Mouse (Mus musculus) olfactory bulb, adult 2 months (tissue): ENCODE measurements around the gene Tnni3k. TPM values are rescaled to one million over a fixed set of nuclear protein-coding genes. Genes with fewer than 3 reads are reported as not detected.
A peak's percentile ranks its signal among the peaks of the same experiment; 100 is the strongest.

Experiments used
- H3K27ac ChIP-seq: fragments of 200-500 bp; 2 replicates; pipeline ENCODE4 v1.5.1; 2012; ENCODE audit warnings: low read depth, low read length; ENCODE audit not compliant: insufficient read depth
- H3K4me1 ChIP-seq: fragments of 200-500 bp; 2 replicates; pipeline ENCODE4 v1.6.1; 2012; ENCODE audit warnings: low read length; ENCODE audit not compliant: control insufficient read depth, insufficient read depth
- H3K4me3 ChIP-seq: fragments of 200-500 bp; 2 replicates; pipeline ENCODE4 v1.5.1; 2012; ENCODE audit warnings: mild to moderate bottlenecking, low read depth, low read length, moderate library complexity; ENCODE audit not compliant: insufficient read depth
- CTCF ChIP-seq: fragments of 200-500 bp; IDR thresholded peaks from 2 replicates; pipeline ENCODE4 v1.5.1; 2012; ENCODE audit warnings: low read depth, mild to moderate bottlenecking, low read length, moderate library complexity; ENCODE audit not compliant: insufficient read depth
- POLR2A ChIP-seq: fragments of 200-500 bp; IDR thresholded peaks from 2 replicates; pipeline ENCODE4 v1.6.1; 2012; ENCODE audit warnings: mild to moderate bottlenecking, low read depth, low read length, moderate library complexity; ENCODE audit not compliant: insufficient read depth
- WGBS: fragments of 180-500 bp; shearing (Covaris S2); methylation state at CpG from one replicate; pipeline ENCODE4 v1.1.7; 2018; 5-methylcytosine and 5-hydroxymethylcytosine counted together
- polyA plus RNA-seq: library from polyadenylated mRNA; stranded (reverse); fragments of >200 nt; gene quantifications from 2 replicates; pipeline ENCODE4 v1.2.4, GENCODE M21; 2012; ENCODE audit warnings: low replicate concordance; ENCODE audit not compliant: missing spikeins, insufficient read depth, insufficient read length

Tnni3k gene
- polyA plus RNA-seq, 1 experiment: not detected

DNA sequence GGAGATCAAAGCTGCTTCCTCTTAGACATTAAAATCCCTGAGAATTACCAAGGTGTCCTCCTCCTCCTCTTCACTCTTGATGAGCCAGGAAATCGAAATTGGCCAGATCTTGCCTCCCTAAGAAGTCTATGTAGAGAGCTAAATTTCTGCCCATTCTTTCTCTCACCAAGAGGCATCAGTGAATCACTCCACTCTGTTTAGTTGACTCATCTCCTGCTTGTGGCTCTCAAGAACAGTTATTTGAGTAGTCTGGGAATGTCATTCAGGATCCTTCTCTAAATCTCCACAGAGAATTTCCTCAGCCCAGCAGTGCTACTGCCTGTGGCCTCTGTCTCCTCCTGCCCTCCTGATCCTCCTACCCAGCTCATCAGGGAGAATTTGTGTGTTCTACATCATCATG is 139.6 kb downstream of the Tnni3k start:
- no peak overlapping the region for H3K4me3 ChIP-seq
- 51% methylated on average over 1 of the region's 1 CpGs for WGBS
- H3K4me1 ChIP-seq: no peaks in the 10 kb centered on the region
- H3K27ac ChIP-seq: 0 out of 2 replicates have a peak overlapping the region, but pooled peaks have one; percentile 47
- TF ChIP-seq CTCF (no peak), POLR2A (no peak)

DNA sequence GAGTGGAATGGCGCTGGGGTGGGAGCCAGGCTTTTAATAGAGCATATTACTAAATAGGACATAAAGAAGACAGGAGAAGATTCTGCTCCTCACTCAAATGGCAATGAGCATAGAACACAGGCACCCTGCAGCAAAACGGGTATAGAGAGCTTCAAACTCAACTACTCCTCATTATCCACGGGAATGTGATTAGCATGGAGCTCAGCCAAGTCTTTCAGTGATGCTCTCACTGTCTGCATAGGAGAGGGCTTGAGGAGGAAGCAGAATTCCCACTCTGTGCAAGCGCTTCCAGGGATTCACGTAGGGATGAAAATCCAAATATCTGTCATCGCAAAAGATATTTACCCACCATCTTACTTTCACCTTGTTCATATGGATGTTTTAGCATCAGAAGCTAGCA is 141.6 kb downstream of the Tnni3k start:
- H3K4me1 ChIP-seq: no peaks in the 10 kb centered on the region
- WGBS: 48% methylated on average over 6 of the region's 6 CpGs
- no peak overlapping the region for H3K27ac ChIP-seq
- H3K4me3 ChIP-seq: no peak overlapping the region
- no peak for TF ChIP-seq POLR2A
- TF ChIP-seq CTCF: no peak

DNA sequence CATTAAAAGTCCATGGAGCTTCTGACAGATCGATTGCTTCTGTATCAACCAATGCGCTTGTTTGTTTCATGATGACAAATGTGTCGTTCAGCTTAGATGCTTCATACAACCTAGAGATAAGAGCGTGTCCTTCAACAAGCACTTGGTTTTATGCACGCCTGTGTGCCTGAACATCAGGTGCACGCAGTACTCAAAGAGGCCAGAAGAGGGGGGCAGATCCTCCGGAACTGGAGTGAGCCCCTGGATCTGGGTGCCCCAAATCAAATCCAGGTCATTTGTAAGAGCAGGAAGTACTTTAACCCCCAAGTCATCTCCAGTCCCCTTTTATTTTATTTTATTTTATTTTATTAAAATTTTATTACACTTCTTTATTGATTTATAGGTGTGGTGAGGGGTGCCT is 158.5 kb downstream of the Tnni3k start:
- TF ChIP-seq POLR2A (no peak), CTCF (no peak)
- Histone ChIP-seq H3K27ac (no peak overlapping the region), H3K4me3 (no peak overlapping the region), H3K4me1 (no peaks in the 10 kb centered on the region; the same call in 1 of the 2 replicates)
- 82% methylated on average over 7 of the region's 7 CpGs for WGBS

DNA sequence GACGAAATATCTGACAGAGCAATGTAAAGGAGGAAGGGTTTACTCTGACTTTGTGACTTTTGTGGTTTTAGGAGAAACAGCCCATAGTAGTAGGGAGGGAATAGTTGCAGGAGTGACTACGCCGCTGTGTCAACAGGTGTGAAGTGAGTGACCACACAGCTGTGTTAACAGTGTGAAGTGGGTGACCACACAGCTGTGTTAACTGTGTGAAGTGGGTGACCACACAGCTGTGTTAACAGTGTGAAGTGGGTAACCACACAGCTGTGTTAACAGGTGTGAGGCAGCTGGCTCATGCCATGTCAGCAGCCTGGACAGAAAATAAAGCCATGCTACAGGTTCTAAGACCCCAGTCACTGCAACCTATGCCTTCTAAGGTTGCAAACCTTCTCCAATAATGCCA is 162.0 kb downstream of the Tnni3k start:
- no peaks in the 10 kb centered on the region; the same call in 1 of the 2 replicates for H3K4me1 ChIP-seq
- WGBS: 93% methylated on average over 3 of the region's 3 CpGs

DNA sequence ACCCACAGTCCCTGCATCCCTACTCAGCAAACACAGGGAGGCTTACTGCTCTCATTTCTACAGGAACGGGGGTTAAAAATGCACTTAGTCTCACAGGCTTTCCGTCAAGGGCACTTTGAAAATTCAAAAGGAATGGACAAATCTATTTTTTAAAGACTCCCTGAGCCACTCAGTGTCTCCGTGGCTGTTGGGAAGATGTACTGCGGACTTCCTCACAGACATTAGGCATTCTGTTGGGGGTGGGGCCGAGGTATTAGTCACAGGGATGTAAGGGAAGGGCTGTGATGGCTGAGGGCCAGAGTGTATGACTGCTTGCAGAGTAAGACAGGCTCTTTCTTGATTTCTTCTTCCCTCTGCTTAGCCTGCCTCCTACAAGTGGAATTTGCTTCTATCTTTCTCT is 169.8 kb downstream of the Tnni3k start:
- Histone ChIP-seq H3K27ac (no peak overlapping the region), H3K4me3 (no peak overlapping the region), H3K4me1 (no peaks in the 10 kb centered on the region)
- WGBS: 27% methylated on average over 5 of the region's 5 CpGs
- TF ChIP-seq POLR2A (no peak), CTCF (no peak)

More for the DNA sequence above, 162.0 kb downstream of the Tnni3k start:
- Histone ChIP-seq H3K27ac (no peak overlapping the region), H3K4me3 (no peak overlapping the region)
- no peak for TF ChIP-seq POLR2A

DNA sequence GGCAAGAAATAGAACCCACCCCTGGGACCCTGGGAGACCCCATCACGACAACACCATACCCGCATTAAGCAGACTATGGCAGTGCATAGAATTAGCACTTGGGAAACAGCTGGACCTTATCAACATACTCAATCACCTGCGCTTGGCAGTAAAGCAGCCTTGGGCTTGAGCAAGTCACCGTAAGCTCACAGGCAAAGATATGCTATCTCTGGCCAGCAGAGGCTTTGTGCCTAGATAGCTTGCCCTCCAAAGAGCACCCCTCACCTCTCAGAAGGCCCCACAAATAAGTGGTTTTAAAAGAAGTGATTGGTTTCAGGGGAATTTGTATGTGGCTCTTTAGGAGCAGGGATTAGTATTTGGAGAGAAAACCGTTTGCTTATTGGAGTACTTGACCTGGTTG is 170.2 kb downstream of the Tnni3k start:
- Histone ChIP-seq H3K4me3 (no peak overlapping the region), H3K4me1 (no peaks in the 10 kb centered on the region), H3K27ac (no peak overlapping the region)
- WGBS: 75% methylated on average over 5 of the region's 5 CpGs
- TF ChIP-seq CTCF: no peak
- TF ChIP-seq POLR2A: no peak

DNA sequence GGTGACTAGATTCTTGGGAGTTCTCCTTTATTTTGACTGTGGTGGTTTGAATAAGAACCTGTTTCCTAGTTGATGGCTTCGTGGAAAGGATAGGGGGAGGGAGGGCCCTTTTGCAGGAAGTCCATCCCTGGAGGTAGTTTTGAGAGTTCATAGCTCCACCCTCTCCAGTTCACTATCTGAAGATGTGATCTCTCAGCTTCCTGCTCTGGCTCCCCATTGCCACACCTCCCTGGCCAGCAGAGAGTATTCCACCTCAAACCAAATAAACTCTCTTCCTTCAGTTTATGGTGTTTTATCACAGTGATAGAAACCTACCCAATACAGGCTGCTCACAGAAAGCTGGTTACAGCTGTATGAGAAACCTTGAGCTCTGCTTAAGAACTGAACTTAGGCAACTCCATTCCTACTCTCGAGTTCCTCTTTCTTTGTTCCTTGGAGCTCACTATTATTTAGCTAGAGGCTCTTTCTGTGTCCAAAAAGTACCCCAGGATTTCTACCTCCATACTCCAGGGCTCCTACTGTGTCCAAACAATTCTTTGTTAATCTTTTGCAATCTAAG is 173.7 kb downstream of the Tnni3k start:
- TF ChIP-seq CTCF: no peak
- no peak for TF ChIP-seq POLR2A
- no peak overlapping the region for H3K4me3 ChIP-seq
- no peaks in the 10 kb centered on the region for H3K4me1 ChIP-seq
- WGBS: 68% methylated on average over 2 of the region's 2 CpGs
- no peak overlapping the region for H3K27ac ChIP-seq

DNA sequence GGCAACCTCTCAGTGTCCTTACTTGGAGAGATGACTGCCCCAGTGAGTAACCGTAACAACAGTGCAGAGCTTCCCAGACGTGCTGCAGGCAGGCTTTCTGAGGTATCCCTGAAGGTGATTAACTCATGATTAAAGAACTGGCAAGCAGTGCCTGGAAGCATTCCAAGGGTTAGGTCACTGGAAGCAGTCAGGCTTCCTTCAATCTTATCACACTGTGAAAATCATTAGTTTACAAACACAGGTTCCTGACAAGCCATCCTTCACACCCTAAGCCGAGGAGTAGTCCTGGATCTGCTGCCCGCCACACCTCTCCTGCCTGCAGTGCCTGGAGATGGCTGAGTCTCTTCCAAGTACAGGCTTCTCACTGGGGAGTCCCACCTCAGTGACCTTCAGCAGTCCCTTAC is 174.7 kb downstream of the Tnni3k start:
- TF ChIP-seq POLR2A: no peak
- no peak for TF ChIP-seq CTCF
- Histone ChIP-seq H3K4me3 (no peak overlapping the region), H3K27ac (no peak overlapping the region), H3K4me1 (no peaks in the 10 kb centered on the region)
- WGBS: 69% methylated on average over 4 of the region's 4 CpGs

DNA sequence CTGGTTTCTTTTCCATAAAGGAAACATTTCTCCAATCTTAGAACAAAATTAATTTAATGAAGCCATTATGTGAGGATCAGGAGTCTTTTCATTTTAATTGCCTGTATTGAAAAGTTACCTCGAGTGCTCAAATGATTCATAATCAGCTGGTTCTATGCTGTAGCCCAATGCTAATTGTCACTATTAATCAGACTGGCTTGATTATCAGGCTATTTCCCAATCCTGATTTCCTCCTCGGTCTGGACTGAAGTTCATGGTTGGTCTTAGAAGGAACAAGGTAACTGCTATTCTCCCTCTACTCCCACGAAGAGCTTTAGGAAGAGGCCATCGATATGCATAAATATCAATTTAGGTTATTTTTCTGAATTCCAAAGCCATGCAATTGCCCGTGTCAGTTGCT is 175.1 kb downstream of the Tnni3k start:
- H3K4me1 ChIP-seq: no peaks in the 10 kb centered on the region
- 73% methylated on average over 5 of the region's 5 CpGs for WGBS
- H3K27ac ChIP-seq: no peak overlapping the region
- TF ChIP-seq POLR2A: no peak
- TF ChIP-seq CTCF: no peak
- H3K4me3 ChIP-seq: no peak overlapping the region

DNA sequence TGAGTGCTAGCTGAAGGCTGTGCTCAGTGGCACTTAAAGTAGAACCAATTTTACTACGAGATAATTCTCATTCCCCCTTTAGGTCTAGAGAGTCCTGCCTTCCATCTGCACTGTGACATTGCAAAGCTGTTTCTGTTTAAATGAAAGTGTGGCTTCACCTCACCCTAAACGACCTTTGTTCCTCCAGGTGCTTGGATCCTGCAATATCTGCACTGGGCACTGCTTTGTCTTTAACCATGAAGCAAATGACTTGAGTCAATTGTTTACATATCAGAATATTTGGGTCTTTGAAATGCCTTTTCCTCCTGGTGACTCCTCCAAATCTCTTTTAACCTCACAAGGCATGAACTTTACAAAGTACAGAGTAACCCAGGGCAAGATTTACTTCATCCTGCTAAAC is 175.7 kb downstream of the Tnni3k start:
- no peaks in the 10 kb centered on the region for H3K4me1 ChIP-seq
- no peak overlapping the region for H3K4me3 ChIP-seq
- no peak overlapping the region for H3K27ac ChIP-seq
- TF ChIP-seq POLR2A: no peak
- no peak for TF ChIP-seq CTCF
- WGBS: 71% methylated on average over 2 of the region's 2 CpGs

DNA sequence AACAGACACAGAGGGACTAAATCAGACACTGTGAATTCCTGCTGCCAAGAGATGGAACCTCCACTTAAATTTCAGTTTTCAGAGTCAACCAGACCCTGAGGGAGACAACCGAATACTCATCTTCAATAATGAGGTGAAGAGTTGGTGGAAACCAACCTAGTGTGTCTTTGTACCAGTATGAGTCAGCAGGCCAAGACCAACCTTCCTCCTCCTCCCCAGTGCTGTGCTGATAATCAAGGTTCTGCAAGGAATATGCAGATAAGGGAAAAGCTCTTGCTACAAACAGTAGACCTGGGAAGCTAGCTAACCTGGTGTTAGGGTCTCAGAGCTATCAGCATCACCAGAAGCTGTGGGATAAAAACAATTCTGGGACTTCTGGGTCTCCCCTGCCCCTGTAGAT is 176.1 kb downstream of the Tnni3k start:
- H3K4me1 ChIP-seq: no peaks in the 10 kb centered on the region
- no peak overlapping the region for H3K27ac ChIP-seq
- 93% methylated on average over 1 of the region's 1 CpGs for WGBS
- H3K4me3 ChIP-seq: no peak overlapping the region
- TF ChIP-seq CTCF: no peak
- no peak for TF ChIP-seq POLR2A
